Mouse (Mus musculus) adipocyte (in vitro differentiated cells): ENCODE results near the gene Ubxn7.
A peak's percentile ranks its signal among the peaks of the same experiment; 100 is the strongest.

ENCODE experiments used
- DNase-seq: peaks from one replicate; pipeline ENCODE4 v3.0.0-alpha.2; 2016; ENCODE audit warnings: low spot score

Ubxn7 gene

GRCm38 (mm10) chr16:32433138-32433537, 101.1 kb downstream of the Ubxn7 start:
- no peak for DNase-seq

GRCm38 (mm10) chr16:32434066-32434465, 102.0 kb downstream of the Ubxn7 start:
- DNase-seq, result peak; percentile 33

GRCm38 (mm10) chr16:32434691-32435090, 102.6 kb downstream of the Ubxn7 start:
- no peak for DNase-seq

GRCm38 (mm10) chr16:32436657-32437056, 104.6 kb downstream of the Ubxn7 start:
- no peak for DNase-seq

GRCm38 (mm10) chr16:32437266-32437665, 105.2 kb downstream of the Ubxn7 start:
- no peak for DNase-seq

GRCm38 (mm10) chr16:32441432-32441831, 109.4 kb downstream of the Ubxn7 start:
- no peak for DNase-seq
